Mouse (Mus musculus): ENCODE data around the gene Epha7. TPM values are rescaled to one million over a fixed set of nuclear protein-coding genes. Genes with fewer than 3 reads are reported as not detected.

The Epha7 gene
- total and polyA plus RNA-seq, 3 experiments = not detected

- Histone ChIP-seq H3K4me1 (ENCODE audit: control insufficient read depth in 1 of 2, insufficient read depth in 2 of 2, low read length in 2 of 2) (no peaks in the 10 kb centered on the region), H3K9ac (ENCODE audit: control insufficient read depth, low read depth, low read length, poor library complexity, severe bottlenecking) (no peak overlapping the region), H3K27me3 (ENCODE audit: control insufficient read depth in 1 of 2, insufficient read depth in 2 of 2, low read length in 2 of 2) (no peaks in the 10 kb centered on the region), H3K27ac (ENCODE audit: control insufficient read depth, low read depth, low read length) (no peak overlapping the region), H3K79me2 (ENCODE audit: control insufficient read depth, insufficient read depth, low read length, poor library complexity) (no peaks in the 10 kb centered on the region), H3K36me3 (ENCODE audit: control insufficient read depth in 1 of 2, insufficient read depth in 2 of 2, low read length in 2 of 2) (no peaks in the 10 kb centered on the region), H3K4me3 (ENCODE audit: control insufficient read depth in 1 of 2, insufficient read depth in 1 of 2, low read depth in 2 of 2, low read length in 2 of 2) (no peak overlapping the region), H3K9me3 (replicated peaks; ENCODE audit: insufficient read depth, low read length) (no peaks in the 10 kb centered on the region)
- no peak for DNase-seq (ENCODE audit: low read depth, low spot score)
- no peak for TF ChIP-seq SIN3A (IDR thresholded peaks at IDR 0.05; ENCODE audit: low read length)
- TF ChIP-seq MXI1 (IDR thresholded peaks at IDR 0.05; ENCODE audit: low read depth, low read length) = no peak
Measured at GRCm38 (mm10) chr4:28889630-28890029, 76.7 kb downstream of the Epha7 start.

- no peak overlapping the region for H3K4me3 ChIP-seq (ENCODE audit: control insufficient read depth in 1 of 2, insufficient read depth in 1 of 2, low read depth in 2 of 2, low read length in 2 of 2)
- H3K27ac ChIP-seq (ENCODE audit: control insufficient read depth, low read depth, low read length) = no peak overlapping the region
- no peak for DNase-seq (ENCODE audit: low read depth, low spot score)
- H3K36me3 ChIP-seq (ENCODE audit: control insufficient read depth in 1 of 2, insufficient read depth in 2 of 2, low read length in 2 of 2) = no peaks in the 10 kb centered on the region
- no peak for TF ChIP-seq ZNF384 (IDR thresholded peaks at IDR 0.05; ENCODE audit: low read depth, low read length)
- no peak for TF ChIP-seq ZC3H11A (IDR thresholded peaks at IDR 0.05; ENCODE audit: low read depth, low read length)
- no peak for TF ChIP-seq NELFE (IDR thresholded peaks at IDR 0.05; ENCODE audit: low read depth, low read length)
- TF ChIP-seq CHD1 (IDR thresholded peaks at IDR 0.05; ENCODE audit: low read depth, low read length) = no peak
- TF ChIP-seq KAT2A (conservative IDR thresholded peaks at IDR 0.05; ENCODE audit: low read depth, low read length) = no peak
- no peak for TF ChIP-seq ELF1 (IDR thresholded peaks at IDR 0.05; ENCODE audit: low read depth, low read length)
- no peaks in the 10 kb centered on the region for H3K79me2 ChIP-seq (ENCODE audit: control insufficient read depth, insufficient read depth, low read length, poor library complexity)
- H3K4me1 ChIP-seq (ENCODE audit: control insufficient read depth in 1 of 2, insufficient read depth in 2 of 2, low read length in 2 of 2) = no peaks in the 10 kb centered on the region
- no peaks in the 10 kb centered on the region for H3K27me3 ChIP-seq (ENCODE audit: control insufficient read depth in 1 of 2, insufficient read depth in 2 of 2, low read length in 2 of 2)
- no peak overlapping the region for H3K9ac ChIP-seq (ENCODE audit: control insufficient read depth, low read depth, low read length, poor library complexity, severe bottlenecking)
- no peaks in the 10 kb centered on the region for H3K9me3 ChIP-seq (replicated peaks; ENCODE audit: insufficient read depth, low read length)
Measured at GRCm38 (mm10) chr4:28890102-28890501, 77.2 kb downstream of the Epha7 start.

- TF ChIP-seq UBTF (IDR thresholded peaks at IDR 0.05; ENCODE audit: borderline replicate concordance, insufficient read depth, low read depth, low read length) (no peak), CHD2 (IDR thresholded peaks at IDR 0.05; ENCODE audit: low read length) (no peak), POLR2AphosphoS5 (IDR thresholded peaks at IDR 0.05; ENCODE audit: borderline replicate concordance, low read depth, low read length) (no peak), KAT2A (conservative IDR thresholded peaks at IDR 0.05; ENCODE audit: low read depth, low read length) (no peak)
- Histone ChIP-seq H3K36me3 (ENCODE audit: control insufficient read depth in 1 of 2, insufficient read depth in 2 of 2, low read length in 2 of 2) (no peaks in the 10 kb centered on the region), H3K27me3 (ENCODE audit: control insufficient read depth in 1 of 2, insufficient read depth in 2 of 2, low read length in 2 of 2) (no peaks in the 10 kb centered on the region), H3K9me3 (replicated peaks; ENCODE audit: insufficient read depth, low read length) (no peaks in the 10 kb centered on the region), H3K9ac (ENCODE audit: control insufficient read depth, low read depth, low read length, poor library complexity, severe bottlenecking) (no peak overlapping the region), H3K4me3 (ENCODE audit: control insufficient read depth in 1 of 2, insufficient read depth in 1 of 2, low read depth in 2 of 2, low read length in 2 of 2) (no peak overlapping the region), H3K27ac (ENCODE audit: control insufficient read depth, low read depth, low read length) (no peak overlapping the region), H3K4me1 (ENCODE audit: control insufficient read depth in 1 of 2, insufficient read depth in 2 of 2, low read length in 2 of 2) (no peaks in the 10 kb centered on the region), H3K79me2 (ENCODE audit: control insufficient read depth, insufficient read depth, low read length, poor library complexity) (no peaks in the 10 kb centered on the region)
- no peak for DNase-seq (ENCODE audit: low read depth, low spot score)
Measured at GRCm38 (mm10) chr4:28895480-28895879, 82.5 kb downstream of the Epha7 start.

All from MEL (cell line).